Mouse (Mus musculus) forebrain, postnatal 0 days (tissue): ENCODE data around the gene Eif5a. TPM values are rescaled to one million over a fixed set of nuclear protein-coding genes. Genes with fewer than 3 reads are reported as not detected.
"Not testable (repeated sequence)": the region's sequence is repeated elsewhere in the genome, so short reads cannot be mapped to it uniquely, and the experiment has no call there.

Source experiments
- ATAC-seq: fragments of 200-750 bp; cut with Nextera tagmentation; 2 replicates; pipeline ENCODE4 v1.8.0; 2017; ENCODE audit warnings: mild to moderate bottlenecking, moderate library complexity
- DNase-seq: peaks from one replicate; pipeline ENCODE4 v3.0.0-alpha.2; 2015
- H3K27ac ChIP-seq: fragments of 300-500 bp; sonication (generic); 2 replicates; pipeline ENCODE4 v1.5.1; 2014; ENCODE audit warnings: low read depth, mild to moderate bottlenecking, antibody characterized with exemption, low read length, moderate library complexity, mixed read lengths
- H3K27me3 ChIP-seq: fragments of 300-500 bp; sonication (generic); 2 replicates; pipeline ENCODE4 v1.6.1; 2014; ENCODE audit warnings: mild to moderate bottlenecking, low read length, mixed read lengths; ENCODE audit not compliant: insufficient read depth
- H3K36me3 ChIP-seq: fragments of 300-500 bp; sonication (generic); 2 replicates; pipeline ENCODE4 v1.6.1; 2014; ENCODE audit warnings: mild to moderate bottlenecking, moderate library complexity; ENCODE audit not compliant: insufficient read depth
- H3K4me1 ChIP-seq: fragments of 300-500 bp; sonication (generic); 2 replicates; pipeline ENCODE4 v1.6.1; 2014; ENCODE audit warnings: antibody characterized with exemption; ENCODE audit not compliant: insufficient read depth
- H3K4me2 ChIP-seq: fragments of 300-500 bp; sonication (generic); 2 replicates; pipeline ENCODE4 v1.6.1; 2014; ENCODE audit warnings: low read depth, mild to moderate bottlenecking, moderate library complexity
- H3K4me3 ChIP-seq: fragments of 300-500 bp; sonication (generic); 2 replicates; pipeline ENCODE4 v1.5.1; 2014; ENCODE audit warnings: low read depth, low read length, mixed read lengths
- H3K9ac ChIP-seq: fragments of 300-500 bp; sonication (generic); 2 replicates; pipeline ENCODE4 v1.6.1; 2014; ENCODE audit warnings: mild to moderate bottlenecking
- H3K9me3 ChIP-seq: fragments of 300-500 bp; sonication (generic); 2 replicates; pipeline ENCODE4 v1.6.1; 2016; ENCODE audit warnings: low read length
- CTCF ChIP-seq: sonication (generic); IDR thresholded peaks from 2 replicates; pipeline ENCODE4 v1.5.1; 2016; ENCODE audit warnings: antibody characterized with exemption, control low read depth, low read depth
- WGBS: fragments of 180-500 bp; shearing (Covaris S2); extraction: QIAGEN DNeasy Blood & Tissue Kit; methylation state at CpG from one replicate; pipeline ENCODE4 v1.1.7; 2014; 5-methylcytosine and 5-hydroxymethylcytosine counted together
- polyA plus RNA-seq: library from polyadenylated mRNA; unstranded; fragments of >200 nt; fragmentation: Nextera tagmentation; extraction: Ambion mirVana; gene quantifications from 2 replicates; pipeline ENCODE4 v1.2.1, GENCODE M21; 2015
- total RNA-seq: library from RNA; depleted of rRNA; stranded (reverse); fragments of >200 nt; gene quantifications from 2 replicates; pipeline ENCODE4 v1.2.3, GENCODE M21; 2014

Eif5a gene
- total and polyA plus RNA-seq, 2 experiments from 2014 or later, result 489 to 1,306 TPM

- WGBS, result 2% methylated on average over 12 of the region's 12 CpGs
- peak overlapping the region; percentile 42 for H3K9ac ChIP-seq
- peaks cover 20% of the 10 kb centered on the region for H3K36me3 ChIP-seq
- peaks cover 7% of the 10 kb centered on the region; the same call in 1 of the 2 replicates for H3K4me1 ChIP-seq
- H3K9me3 ChIP-seq, result no peaks in the 10 kb centered on the region
- ATAC-seq (no peak), DNase-seq (no peak)
- H3K27ac ChIP-seq, result peak overlapping the region; percentile 83
- peak overlapping the region; percentile 45 for H3K4me3 ChIP-seq
- H3K4me2 ChIP-seq, result peak overlapping the region; percentile 57
- no peak for TF ChIP-seq CTCF
- no peaks in the 10 kb centered on the region for H3K27me3 ChIP-seq
These were observed 426 bp upstream of the Eif5a start for GRCm38 (mm10) chr11:69922012-69922756.

GRCm38 (mm10) chr11:69920266-69921031 lies 1.3 kb downstream of the Eif5a start:
- peaks cover 7% of the 10 kb centered on the region; the same call in 1 of the 2 replicates for H3K4me1 ChIP-seq
- H3K27ac ChIP-seq, result peak overlapping the region; percentile 95
- no peaks in the 10 kb centered on the region for H3K27me3 ChIP-seq
- DNase-seq, result peak; percentile 9
- peaks cover 37% of the 10 kb centered on the region for H3K36me3 ChIP-seq
- H3K4me2 ChIP-seq, result peak overlapping the region; percentile 95
- no peak for ATAC-seq
- H3K4me3 ChIP-seq, result peak overlapping the region; percentile 84
- H3K9ac ChIP-seq, result peak overlapping the region; percentile 87
- no peak for TF ChIP-seq CTCF
- under 1% methylated on average over 52 of the region's 65 CpGs for WGBS
- no peaks in the 10 kb centered on the region for H3K9me3 ChIP-seq

- WGBS, result 2% methylated on average over 17 of the region's 17 CpGs
- peak overlapping the region; percentile 84 for H3K4me3 ChIP-seq
- peak; percentile 71 for DNase-seq
- peak overlapping the region; percentile 87 for H3K9ac ChIP-seq
- peak overlapping the region; percentile 95 for H3K4me2 ChIP-seq
- peaks cover 9% of the 10 kb centered on the region for H3K4me1 ChIP-seq
- H3K36me3 ChIP-seq, result peaks cover 44% of the 10 kb centered on the region
- TF ChIP-seq CTCF, result no peak
- H3K27me3 ChIP-seq, result no peaks in the 10 kb centered on the region
- H3K9me3 ChIP-seq, result no peaks in the 10 kb centered on the region
- peak overlapping the region; percentile 95 for H3K27ac ChIP-seq
- ATAC-seq, result no peak
These were observed 2.0 kb downstream of the Eif5a start for GRCm38 (mm10) chr11:69919661-69920265.

- H3K27ac ChIP-seq, result no peak overlapping the region
- no peak for TF ChIP-seq CTCF
These were observed 2.7 kb downstream of the Eif5a start for GRCm38 (mm10) chr11:69919053-69919452.

GRCm38 (mm10) chr11:69918118-69918517 lies 3.6 kb downstream of the Eif5a start:
- Histone ChIP-seq H3K4me3 (no peak overlapping the region), H3K9ac (no peak overlapping the region), H3K27me3 (no peaks in the 10 kb centered on the region), H3K4me1 (peaks cover 12% of the 10 kb centered on the region), H3K9me3 (no peaks in the 10 kb centered on the region), H3K4me2 (no peak overlapping the region), H3K36me3 (peaks cover 49% of the 10 kb centered on the region), H3K27ac (no peak overlapping the region)
- DNase-seq, result no peak
- ATAC-seq, result no peak
- no peak for TF ChIP-seq CTCF
- 85% methylated on average over 5 of the region's 5 CpGs for WGBS

More at GRCm38 (mm10) chr11:69919053-69919452, 2.7 kb downstream of the Eif5a start:
- Histone ChIP-seq H3K36me3 (peaks cover 45% of the 10 kb centered on the region), H3K27me3 (no peaks in the 10 kb centered on the region), H3K4me1 (peaks cover 12% of the 10 kb centered on the region), H3K9ac (peak overlapping the region; percentile 87), H3K4me2 (peak overlapping the region; percentile 95), H3K4me3 (peak overlapping the region; percentile 84; the same call in 1 of the 2 replicates), H3K9me3 (no peaks in the 10 kb centered on the region)
- WGBS, result 83% methylated on average over 9 of the region's 9 CpGs
- ATAC-seq (no peak), DNase-seq (no peak)

- ATAC-seq (no peak), DNase-seq (no peak)
- Histone ChIP-seq H3K27me3 (no peaks in the 10 kb centered on the region), H3K4me1 (peaks cover 12% of the 10 kb centered on the region), H3K27ac (no peak overlapping the region), H3K4me3 (no peak overlapping the region), H3K9me3 (no peaks in the 10 kb centered on the region), H3K36me3 (peaks cover 56% of the 10 kb centered on the region), H3K4me2 (no peak overlapping the region), H3K9ac (no peak overlapping the region)
- 89% methylated on average over 8 of the region's 8 CpGs for WGBS
- no peak for TF ChIP-seq CTCF
These were observed 4.3 kb downstream of the Eif5a start for GRCm38 (mm10) chr11:69917379-69917948.

- not testable (repeated sequence) for H3K4me3 ChIP-seq, DNase-seq
- H3K36me3 ChIP-seq, result peaks cover 62% of the 10 kb centered on the region
These were observed 4.9 kb downstream of the Eif5a start for GRCm38 (mm10) chr11:69916652-69917378.

More at GRCm38 (mm10) chr11:69916652-69917378, 4.9 kb downstream of the Eif5a start:
- H3K9me3 ChIP-seq, H3K27ac ChIP-seq, H3K4me2 ChIP-seq, H3K9ac ChIP-seq, H3K27me3 ChIP-seq, ATAC-seq: not testable (repeated sequence)
- 62% methylated on average over 7 of the region's 7 CpGs for WGBS
- H3K4me1 ChIP-seq, result peaks cover 12% of the 10 kb centered on the region
